8 mouse cellular contexts compared by ENCODE assay signal in genomic region chr2:93458332-93459207, GRCm38 (mm10). TPM values are rescaled to one million over a fixed set of nuclear protein-coding genes. Genes with fewer than 3 reads are reported as not detected.
DNase-seq lines count a peak whose midpoint lies in the region; ATAC-seq and TF ChIP-seq lines count a peak whose summit lies in the region.

No protein-coding gene starts in this region.

- peaks cover 54% of the 10 kb centered on the region for H3K4me1 ChIP-seq in embryonic facial prominence, embryonic 13.5 days
- H3K4me1 ChIP-seq in embryonic facial prominence, embryonic 10.5 days, result peaks cover 42% of the 10 kb centered on the region
- H3K4me1 ChIP-seq in bone marrow, adult 2 months (ENCODE audit: control insufficient read depth, insufficient read depth, low read length), result peaks cover 25% of the 10 kb centered on the region
- peaks cover 54% of the 10 kb centered on the region for H3K4me1 ChIP-seq in kidney, adult 2 months (ENCODE audit: control insufficient read depth, insufficient read depth, low read length)

- H3K36me3 ChIP-seq in embryonic facial prominence, embryonic 13.5 days, result no peaks in the 10 kb centered on the region
- no peaks in the 10 kb centered on the region for H3K36me3 ChIP-seq in embryonic facial prominence, embryonic 10.5 days (replicated peaks)
- no peaks in the 10 kb centered on the region for H3K36me3 ChIP-seq in kidney, adult 2 months (ENCODE audit: control insufficient read depth, insufficient read depth, low read length)

- H3K27ac ChIP-seq in embryonic facial prominence, embryonic 13.5 days, result peak overlapping the region; percentile 16; the same call in 1 of the 2 replicates
- no peak overlapping the region for H3K27ac ChIP-seq in embryonic facial prominence, embryonic 10.5 days (replicated peaks)
- peak overlapping the region; percentile 77 for H3K27ac ChIP-seq in bone marrow, adult 2 months (ENCODE audit: control insufficient read depth, insufficient read depth, low read depth, low read length, poor library complexity)
- H3K27ac ChIP-seq in kidney, adult 2 months (ENCODE audit: insufficient read depth, low read depth, low read length), result peak overlapping the region; percentile 29

- no peak for TF ChIP-seq POLR2A in bone marrow, adult 2 months (IDR thresholded peaks at IDR 0.05; ENCODE audit: borderline replicate concordance, control insufficient read depth, low read depth, low read length)
- no peak for TF ChIP-seq POLR2A in kidney, adult 2 months (IDR thresholded peaks at IDR 0.05; ENCODE audit: low read depth, low read length)

- intact Hi-C loops in left cerebral cortex, postnatal 36 days (cut with DNase I), result no loop called here

- no peak overlapping the region for H3K4me3 ChIP-seq in embryonic facial prominence, embryonic 13.5 days
- H3K4me3 ChIP-seq in embryonic facial prominence, embryonic 10.5 days, result no peak overlapping the region
- peak overlapping the region; percentile 6 for H3K4me3 ChIP-seq in bone marrow, adult 2 months (replicated peaks; ENCODE audit: control insufficient read depth, low read depth, low read length)
- no peak overlapping the region for H3K4me3 ChIP-seq in kidney, adult 2 months (ENCODE audit: insufficient read depth, low read depth, low read length)

- WGBS in embryonic facial prominence, embryonic 13.5 days, result 64% methylated on average over 8 of the region's 8 CpGs
- WGBS in embryonic facial prominence, embryonic 10.5 days, result 68% methylated on average over 8 of the region's 8 CpGs
- 24% methylated on average over 8 of the region's 8 CpGs for WGBS in bone marrow, adult 2 months
- 47% methylated on average over 8 of the region's 8 CpGs for WGBS in kidney, adult 2 months

- no peaks in the 10 kb centered on the region for H3K9me3 ChIP-seq in embryonic facial prominence, embryonic 13.5 days
- no peaks in the 10 kb centered on the region for H3K9me3 ChIP-seq in embryonic facial prominence, embryonic 10.5 days

- no peaks in the 10 kb centered on the region for H3K27me3 ChIP-seq in embryonic facial prominence, embryonic 13.5 days
- H3K27me3 ChIP-seq in embryonic facial prominence, embryonic 10.5 days (replicated peaks; ENCODE audit: low read depth, poor library complexity, severe bottlenecking), result peaks cover 48% of the 10 kb centered on the region
- no peaks in the 10 kb centered on the region for H3K27me3 ChIP-seq in kidney, adult 2 months (replicated peaks; ENCODE audit: control insufficient read depth, insufficient read depth, low read length)

- ATAC-seq in embryonic facial prominence, embryonic 13.5 days (ENCODE audit: insufficient number of reproducible peaks, insufficient read depth, low FRiP score, low TSS enrichment, low read depth), result no peak

- H3K9ac ChIP-seq in embryonic facial prominence, embryonic 13.5 days, result no peak overlapping the region

- no peak for DNase-seq in embryonic facial prominence, embryonic 10.5 days (ENCODE audit: low spot score)
- DNase-seq in kidney, adult 2 months, result no peak
- DNase-seq in lung, postnatal 14 days, result peak; percentile 53
- DNase-seq in cerebellum, adult 9-10 months, result no peak
- DNase-seq in retina, embryonic 14.5 days (ENCODE audit: low spot score), result no peak
- DNase-seq in left cerebral cortex, postnatal 36 days (ENCODE audit: low spot score in 2 of 2), result no peak

- no peak for TF ChIP-seq CTCF in bone marrow, adult 2 months (IDR thresholded peaks at IDR 0.05; ENCODE audit: control insufficient read depth, insufficient read depth, low read length)
- TF ChIP-seq CTCF in kidney, adult 2 months (conservative IDR thresholded peaks at IDR 0.05; ENCODE audit: insufficient read depth, insufficient read length, low read depth, low read length), result no peak

- no peak overlapping the region for H3K4me2 ChIP-seq in embryonic facial prominence, embryonic 13.5 days

RNA-seq across cellular contexts. Expression of gene Cd82, which starts 4.4 kb away (rescaled TPM):
- polyA plus RNA-seq in embryonic facial prominence, embryonic 13.5 days (2015; fragmentation: Nextera tagmentation; extraction: Ambion mirVana), result 34.8 and 40.4 TPM in 2 replicates
- 5.2 and 7.3 TPM in 2 replicates for polyA plus RNA-seq in embryonic facial prominence, embryonic 10.5 days (2016; fragmentation: Nextera tagmentation; extraction: Ambion mirVana)
- 98.5 and 111 TPM in 2 replicates for polyA plus RNA-seq in bone marrow, adult 2 months (2011; ENCODE audit: insufficient read depth, insufficient read length, low replicate concordance, missing spikeins)
- 200 and 223 TPM in 2 replicates for polyA plus RNA-seq in kidney, adult 2 months (2012; rRNA removed)
- total RNA-seq in left cerebral cortex, postnatal 36 days (2021), result 10 to 100 TPM; 16.7 to 19.4 TPM
